Mouse (Mus musculus) erythroblast, embryonic 14.5 days (primary cell): ENCODE measurements at regions not wholly inside any gene's neighbourhood (a gene's known extent, or its start where the extent isn't known, plus 50 kb on each side); places are given as distances from the start of the nearest gene placed in this dataset.

Source experiments
- H3K27me3 ChIP-seq: 2 replicates; pipeline ENCODE4 v1.6.1; 2012; ENCODE audit warnings: inconsistent platforms; ENCODE audit not compliant: control insufficient read depth
- H3K36me3 ChIP-seq: 2 replicates; pipeline ENCODE4 v1.6.1; 2012; ENCODE audit warnings: mild to moderate bottlenecking, inconsistent platforms; ENCODE audit not compliant: control insufficient read depth
- H3K4me1 ChIP-seq: 2 replicates; pipeline ENCODE4 v1.6.1; 2012; ENCODE audit warnings: inconsistent platforms; ENCODE audit not compliant: control insufficient read depth
- H3K4me3 ChIP-seq: replicated peaks from 2 replicates; pipeline ENCODE3; 2012; ENCODE audit warnings: moderate library complexity, mild to moderate bottlenecking, inconsistent platforms
- H3K9me3 ChIP-seq: 2 replicates; pipeline ENCODE4 v1.6.1; 2012; ENCODE audit warnings: low read length, inconsistent platforms, mixed read lengths; ENCODE audit not compliant: control insufficient read depth
- GATA1 ChIP-seq: IDR thresholded peaks from 2 replicates; pipeline ENCODE4 v1.6.1; 2012; ENCODE audit warnings: low read length, inconsistent platforms, mixed read lengths
- TAL1 ChIP-seq: IDR thresholded peaks from 3 replicates; pipeline ENCODE4 v1.6.1; 2012; ENCODE audit warnings: low read length, inconsistent platforms, mixed read lengths

DNA sequence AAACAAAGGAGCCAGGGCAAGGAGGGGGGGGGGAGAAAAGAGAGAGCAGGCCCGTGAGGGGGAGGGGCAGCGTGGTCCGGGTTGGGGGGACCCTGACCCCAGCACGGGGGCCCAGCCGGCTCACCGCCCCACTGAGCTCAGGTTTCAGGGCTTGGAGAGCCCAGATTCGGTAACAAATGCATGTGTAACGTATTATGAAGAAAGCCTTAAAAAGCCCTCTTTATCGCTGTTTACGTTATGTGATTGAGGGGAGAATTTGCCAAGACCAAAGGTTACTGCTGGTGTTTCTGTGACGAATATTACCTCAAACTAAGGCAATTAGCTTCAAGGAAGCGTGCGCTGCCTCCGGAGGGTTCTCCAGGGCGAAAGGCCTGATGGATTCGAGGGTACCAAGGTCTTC is 54.2 kb downstream of the Barx1 start:
- Histone ChIP-seq H3K9me3 (peaks cover 9% of the 10 kb centered on the region), H3K4me3 (no peak overlapping the region), H3K27me3 (no peaks in the 10 kb centered on the region), H3K36me3 (no peaks in the 10 kb centered on the region), H3K4me1 (no peaks in the 10 kb centered on the region)
- no peak for TF ChIP-seq TAL1

- H3K4me3 ChIP-seq, result no peak overlapping the region
- H3K36me3 ChIP-seq, result no peaks in the 10 kb centered on the region
- TF ChIP-seq TAL1, result no peak
- no peak for TF ChIP-seq GATA1
- no peaks in the 10 kb centered on the region for H3K27me3 ChIP-seq
- peaks cover 9% of the 10 kb centered on the region for H3K9me3 ChIP-seq
- H3K4me1 ChIP-seq, result no peaks in the 10 kb centered on the region
Measured at GRCm38 (mm10) chr13:48717451-48717850, 54.7 kb downstream of the Barx1 start.

DNA sequence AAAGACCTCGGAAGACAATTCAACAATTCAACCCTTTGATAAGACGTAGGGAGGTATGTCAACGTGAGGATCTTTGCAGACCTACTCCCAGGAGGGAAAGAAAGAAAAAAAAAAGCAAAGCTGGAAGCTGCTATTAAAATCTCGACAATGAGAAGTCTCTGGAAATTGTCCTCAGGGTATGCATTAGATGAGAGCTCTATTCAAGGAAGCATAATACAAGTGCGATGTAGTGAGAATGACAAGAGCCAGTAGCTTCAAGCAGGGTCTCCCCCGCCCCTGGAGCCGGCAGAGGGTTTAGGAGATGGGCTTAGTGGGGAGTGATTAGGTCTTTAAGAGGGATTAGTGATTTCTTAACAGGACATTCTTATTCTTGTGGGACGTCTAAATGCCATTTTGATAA is 60.9 kb downstream of the Barx1 start:
- Histone ChIP-seq H3K4me3 (no peak overlapping the region), H3K27me3 (peaks cover 8% of the 10 kb centered on the region; the same call in 1 of the 2 replicates), H3K9me3 (peaks cover 9% of the 10 kb centered on the region), H3K4me1 (no peaks in the 10 kb centered on the region), H3K36me3 (no peaks in the 10 kb centered on the region)
- TF ChIP-seq GATA1, result no peak
- no peak for TF ChIP-seq TAL1

DNA sequence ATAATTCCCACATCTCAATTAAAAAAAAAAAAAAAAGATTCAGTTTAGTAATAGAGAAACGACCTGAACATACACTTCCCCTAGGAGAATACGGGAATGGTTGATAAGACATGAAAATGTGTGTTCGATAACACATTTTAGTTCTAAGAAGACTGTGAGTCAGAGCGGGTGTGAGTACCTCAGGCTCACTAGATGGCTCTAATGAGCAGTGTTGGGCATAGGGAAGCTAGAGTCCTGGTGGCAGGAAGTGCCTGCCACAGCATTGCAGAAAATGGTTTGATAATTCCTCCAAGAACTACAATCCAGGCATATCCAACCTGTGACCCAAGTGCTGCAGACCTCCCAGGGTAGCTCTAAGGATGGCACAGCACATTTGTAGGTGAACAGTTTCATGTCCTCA is 63.6 kb downstream of the Barx1 start:
- H3K27me3 ChIP-seq, result peaks cover 33% of the 10 kb centered on the region
- TF ChIP-seq GATA1, result no peak
- no peak for TF ChIP-seq TAL1
- peaks cover under 1% of the 10 kb centered on the region; the same call in 1 of the 2 replicates for H3K4me1 ChIP-seq
- no peak overlapping the region for H3K4me3 ChIP-seq
- no peaks in the 10 kb centered on the region for H3K36me3 ChIP-seq
- H3K9me3 ChIP-seq, result no peaks in the 10 kb centered on the region; the same call in 1 of the 2 replicates

- H3K4me3 ChIP-seq, result no peak overlapping the region
- no peaks in the 10 kb centered on the region for H3K9me3 ChIP-seq
- no peaks in the 10 kb centered on the region for H3K36me3 ChIP-seq
- peaks cover 61% of the 10 kb centered on the region for H3K27me3 ChIP-seq
- peaks cover 4% of the 10 kb centered on the region for H3K4me1 ChIP-seq
- TF ChIP-seq GATA1 (no peak), TAL1 (no peak)
Measured at GRCm38 (mm10) chr13:48731046-48731996, 68.5 kb downstream of the Barx1 start.

DNA sequence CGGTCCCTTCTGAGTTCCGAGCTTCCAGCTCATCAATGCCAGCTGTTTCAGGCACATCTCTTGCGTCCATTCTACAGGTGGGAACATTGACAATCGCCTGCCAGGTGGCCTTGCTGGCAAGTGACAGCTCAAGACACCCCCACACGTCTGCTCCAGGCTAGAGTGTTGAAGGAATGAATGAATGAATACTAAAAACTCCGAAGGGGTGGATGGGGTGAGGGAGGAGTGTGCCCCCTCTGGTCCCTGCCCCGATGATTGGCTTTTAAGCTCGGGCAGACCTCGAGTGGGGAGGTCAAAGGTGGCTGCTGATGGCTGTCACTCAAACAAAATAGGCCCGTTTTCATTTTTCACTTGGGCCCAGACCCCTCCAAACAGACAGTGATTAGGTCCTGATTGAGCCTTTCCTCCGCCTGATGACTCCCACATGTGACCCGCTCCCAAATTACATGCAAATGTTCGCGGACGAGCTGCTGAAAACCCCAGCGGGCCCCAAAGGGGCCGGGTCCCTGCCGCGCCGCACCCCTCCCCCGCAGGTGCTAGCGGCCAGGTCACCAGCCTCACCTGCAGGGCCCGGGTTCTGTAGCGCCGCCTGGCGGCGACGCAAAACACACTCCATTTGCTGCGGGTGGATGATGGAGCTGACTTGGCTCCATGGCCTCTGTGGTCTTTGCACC is 69.5 kb downstream of the Barx1 start:
- Histone ChIP-seq H3K4me3 (no peak overlapping the region), H3K9me3 (no peaks in the 10 kb centered on the region), H3K4me1 (peaks cover 4% of the 10 kb centered on the region), H3K27me3 (peaks cover 55% of the 10 kb centered on the region), H3K36me3 (no peaks in the 10 kb centered on the region)
- TF ChIP-seq TAL1, result no peak
- TF ChIP-seq GATA1, result no peak

- H3K9me3 ChIP-seq, result no peaks in the 10 kb centered on the region
Measured at GRCm38 (mm10) chr13:48734985-48735384, 72.2 kb downstream of the Barx1 start.

GRCm38 (mm10) chr13:48745566-48745965 is 82.8 kb downstream of the Barx1 start:
- Histone ChIP-seq H3K36me3 (no peaks in the 10 kb centered on the region), H3K27me3 (no peaks in the 10 kb centered on the region), H3K4me3 (no peak overlapping the region), H3K9me3 (no peaks in the 10 kb centered on the region), H3K4me1 (no peaks in the 10 kb centered on the region)
- TF ChIP-seq GATA1, result no peak
- TF ChIP-seq TAL1, result no peak

More at GRCm38 (mm10) chr13:48734985-48735384, 72.2 kb downstream of the Barx1 start:
- H3K4me3 ChIP-seq, result no peak overlapping the region
- TF ChIP-seq TAL1, result no peak
- TF ChIP-seq GATA1, result no peak
- peaks cover 42% of the 10 kb centered on the region for H3K27me3 ChIP-seq
- peaks cover 4% of the 10 kb centered on the region for H3K4me1 ChIP-seq
- no peaks in the 10 kb centered on the region for H3K36me3 ChIP-seq

- Histone ChIP-seq H3K4me1 (no peaks in the 10 kb centered on the region), H3K4me3 (no peak overlapping the region), H3K27me3 (no peaks in the 10 kb centered on the region), H3K9me3 (no peaks in the 10 kb centered on the region), H3K36me3 (no peaks in the 10 kb centered on the region)
- no peak for TF ChIP-seq GATA1
- no peak for TF ChIP-seq TAL1
Measured at GRCm38 (mm10) chr13:48746301-48746700, 83.5 kb downstream of the Barx1 start.
